Mouse (Mus musculus): ENCODE results near the gene Phf14. TPM values are rescaled to one million over a fixed set of nuclear protein-coding genes. Genes with fewer than 3 reads are reported as not detected.
A peak's percentile ranks its signal among the peaks of the same experiment; 100 is the strongest.
"Not testable (repeated sequence)": the region's sequence is repeated elsewhere in the genome, so short reads cannot be mapped to it uniquely, and the experiment has no call there.

Gene Phf14
- 16.1 and 22.6 TPM in 2 replicates for total RNA-seq (2012; rRNA removed)

DNA sequence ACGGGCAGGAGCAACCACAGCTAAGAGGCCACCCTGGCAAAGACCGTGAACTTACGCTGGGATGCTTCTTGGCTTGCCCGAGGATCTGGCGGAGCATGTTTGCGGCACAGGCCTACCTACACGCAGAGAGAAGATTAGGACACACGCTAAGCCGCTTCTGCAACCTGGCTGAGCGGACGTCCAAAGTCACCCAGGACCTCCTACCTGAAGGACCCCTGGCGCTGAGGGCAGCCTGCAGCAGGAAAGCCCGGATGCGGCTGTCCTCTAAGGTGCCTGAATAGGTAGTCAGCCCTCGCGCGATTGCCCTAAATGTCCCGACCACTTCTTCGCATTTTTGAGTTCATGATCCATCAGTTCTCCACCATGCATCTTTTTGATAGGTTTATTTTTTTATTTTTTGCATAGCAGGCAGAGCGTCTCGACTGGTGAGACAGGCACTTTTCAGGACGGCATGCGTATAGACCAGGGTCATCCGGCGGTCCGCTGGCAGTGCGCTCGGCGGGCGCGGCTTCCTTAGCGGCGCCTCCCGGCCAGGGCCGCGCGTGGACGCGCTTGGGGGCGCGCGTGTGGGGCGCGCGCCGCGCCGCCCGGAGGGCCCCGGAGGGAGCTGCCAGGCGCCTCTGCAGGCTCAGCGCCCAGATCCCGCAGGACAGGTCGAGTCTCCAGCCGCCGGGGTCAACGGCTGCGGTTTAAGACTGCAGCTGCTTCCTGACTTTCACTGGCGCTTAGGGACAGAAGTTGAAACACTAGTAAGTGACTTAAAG lies at the start of gene Phf14, which contains the start of gene Ndufa4:
TSS of gene Phf14 (plus strand) at position 541 of the 764 bp plus-strand sequence.
TSS of gene Ndufa4 (minus strand) at position 229 of the 764 bp plus-strand sequence.
- in situ Hi-C loops (cut with MboI; ENCODE audit: low sequenced_read_pairs in 2 of 2, unreplicated experiment in 2 of 2), result no loop called here
- peak; percentile 63; the same call in 1 of the 2 replicates for TF ChIP-seq HCFC1 (IDR thresholded peaks at IDR 0.05; ENCODE audit: borderline replicate concordance, insufficient read depth, low read length)
- TF ChIP-seq ZC3H11A (IDR thresholded peaks at IDR 0.05; ENCODE audit: borderline replicate concordance, low read depth, low read length), result no peak
- DNase-seq (ENCODE audit: low read depth, low spot score), result peak; percentile 69

DNA sequence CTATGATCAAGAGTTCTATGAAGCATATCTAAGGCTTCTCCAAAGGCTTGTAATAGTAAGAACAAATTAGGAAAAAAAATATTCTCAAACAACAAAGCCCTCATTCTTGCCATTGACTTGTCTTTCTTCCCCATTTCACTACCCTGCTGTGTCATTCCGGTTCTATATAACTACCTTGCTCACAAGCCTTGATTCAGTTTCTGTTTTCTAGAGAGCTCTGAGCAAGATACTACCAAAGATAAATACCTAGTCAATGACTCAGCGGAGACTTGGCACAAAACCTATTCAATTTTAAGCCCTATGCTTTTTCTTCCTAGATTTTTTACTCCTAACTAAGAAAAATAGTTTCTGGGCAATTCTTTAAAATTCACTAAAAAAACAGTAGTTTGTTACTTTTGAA lies 32.2 kb upstream of the Phf14 start:
- H3K9ac ChIP-seq (ENCODE audit: insufficient read depth, low read depth, low read length, poor library complexity, severe bottlenecking); DNase-seq (ENCODE audit: low read depth, low spot score); H3K36me3 ChIP-seq (ENCODE audit: control insufficient read depth, insufficient read depth, low read length, poor library complexity, severe bottlenecking); H3K4me3 ChIP-seq (ENCODE audit: insufficient read depth in 1 of 2, low read depth in 1 of 2, low read length in 2 of 2, poor library complexity in 1 of 2, severe bottlenecking in 1 of 2); H3K9me3 ChIP-seq (ENCODE audit: control insufficient read depth, insufficient read depth, low read depth, low read length); in situ Hi-C loops (cut with MboI; ENCODE audit: low sequenced_read_pairs in 2 of 2, unreplicated experiment in 2 of 2); H3K27ac ChIP-seq (ENCODE audit: insufficient read depth, low read depth, low read length, poor library complexity, severe bottlenecking); H3K4me1 ChIP-seq (ENCODE audit: control insufficient read depth in 2 of 2, insufficient read depth in 2 of 2, low read length in 2 of 2, poor library complexity in 1 of 2): not testable (repeated sequence)

More for the DNA sequence above, at the start of gene Phf14, which contains the start of gene Ndufa4:
- no peaks in the 10 kb centered on the region for H3K9me3 ChIP-seq (ENCODE audit: control insufficient read depth, insufficient read depth, low read depth, low read length)
- H3K4me1 ChIP-seq (ENCODE audit: control insufficient read depth in 2 of 2, insufficient read depth in 2 of 2, low read length in 2 of 2, poor library complexity in 1 of 2), result peaks cover 0 to 2% of the 10 kb centered on the region in 2 experiments; a peak in 1 of 4 replicates
- H3K36me3 ChIP-seq (ENCODE audit: control insufficient read depth, insufficient read depth, low read length, poor library complexity, severe bottlenecking), result peaks cover 5% of the 10 kb centered on the region
- peak within 1 kb of the TSS; percentile 82 to 94 for H3K4me3 ChIP-seq (ENCODE audit: insufficient read depth in 1 of 2, low read depth in 1 of 2, low read length in 2 of 2, poor library complexity in 1 of 2, severe bottlenecking in 1 of 2)
- H3K9ac ChIP-seq (ENCODE audit: insufficient read depth, low read depth, low read length, poor library complexity, severe bottlenecking), result peak within 1 kb of the TSS; percentile 97
- H3K27ac ChIP-seq (ENCODE audit: insufficient read depth, low read depth, low read length, poor library complexity, severe bottlenecking), result peak within 1 kb of the TSS; percentile 45; the same call in 1 of the 2 replicates

DNA sequence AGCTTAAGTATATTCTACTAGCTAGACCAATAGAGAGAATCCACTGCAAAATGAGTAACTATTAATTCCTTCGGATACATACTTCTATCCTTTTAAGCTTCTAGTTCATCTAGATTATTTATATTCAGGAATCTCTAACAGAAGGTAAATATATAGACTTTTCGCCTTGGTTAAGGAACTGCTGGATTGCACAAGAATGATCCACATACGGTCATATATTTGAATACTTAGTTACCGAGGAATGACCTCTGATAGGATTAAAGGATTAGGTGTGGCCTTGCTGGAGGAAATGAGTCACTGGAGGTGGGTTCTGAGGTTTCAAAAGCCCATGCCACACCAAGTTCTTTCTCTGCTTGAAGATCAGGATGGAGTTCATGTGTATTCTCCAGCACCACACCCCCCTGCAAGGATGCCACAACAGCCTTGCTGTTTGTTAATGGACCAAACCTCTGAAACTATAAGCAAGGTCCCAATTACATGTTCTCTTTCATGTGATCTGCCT lies 6.7 kb upstream of the Phf14 start:
- no peak overlapping the region for H3K9ac ChIP-seq (ENCODE audit: insufficient read depth, low read depth, low read length, poor library complexity, severe bottlenecking)
- H3K4me1 ChIP-seq (ENCODE audit: control insufficient read depth in 2 of 2, insufficient read depth in 2 of 2, low read length in 2 of 2, poor library complexity in 1 of 2), result peaks cover 0 to 2% of the 10 kb centered on the region in 2 experiments; a peak in 1 of 4 replicates
- DNase-seq (ENCODE audit: low read depth, low spot score), result no peak
- TF ChIP-seq CHD2 (IDR thresholded peaks at IDR 0.05; ENCODE audit: low read depth, low read length) (no peak), MAFK (IDR thresholded peaks at IDR 0.05; ENCODE audit: insufficient read depth, low read depth, low read length) (no peak), ZC3H11A (IDR thresholded peaks at IDR 0.05; ENCODE audit: borderline replicate concordance, low read depth, low read length) (no peak), ZNF384 (IDR thresholded peaks at IDR 0.05; ENCODE audit: low read depth, low read length) (no peak)
- in situ Hi-C loops (cut with MboI; ENCODE audit: low sequenced_read_pairs in 2 of 2, unreplicated experiment in 2 of 2), result no loop called here
- peaks cover 5% of the 10 kb centered on the region for H3K36me3 ChIP-seq (ENCODE audit: control insufficient read depth, insufficient read depth, low read length, poor library complexity, severe bottlenecking)
- no peak overlapping the region for H3K4me3 ChIP-seq (ENCODE audit: insufficient read depth in 1 of 2, low read depth in 1 of 2, low read length in 2 of 2, poor library complexity in 1 of 2, severe bottlenecking in 1 of 2)
- H3K9me3 ChIP-seq (ENCODE audit: control insufficient read depth, insufficient read depth, low read depth, low read length), result no peaks in the 10 kb centered on the region
- H3K27ac ChIP-seq (ENCODE audit: insufficient read depth, low read depth, low read length, poor library complexity, severe bottlenecking), result no peak overlapping the region

DNA sequence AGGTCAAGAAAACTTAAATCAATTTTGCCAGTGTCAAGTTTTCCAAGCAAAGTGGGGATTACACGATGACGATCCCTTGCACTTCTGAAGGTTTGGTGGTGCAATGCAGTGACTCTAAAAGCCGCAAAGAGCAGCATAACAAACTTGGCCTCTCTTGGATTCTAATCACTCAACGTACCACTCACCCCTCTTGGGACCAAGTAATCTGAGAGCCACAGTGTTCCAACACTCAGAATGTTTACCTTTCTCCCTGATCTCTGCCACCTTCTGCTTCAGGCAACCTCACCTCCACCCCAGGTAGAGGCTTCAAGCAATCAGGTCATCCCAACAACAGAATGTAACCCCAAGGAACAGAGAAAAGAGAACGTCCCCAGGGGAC lies 730 bp upstream of the Phf14 start:
- no peak for DNase-seq (ENCODE audit: low read depth, low spot score)
- peak overlapping the region; percentile 45; the same call in 1 of the 2 replicates for H3K27ac ChIP-seq (ENCODE audit: insufficient read depth, low read depth, low read length, poor library complexity, severe bottlenecking)
- peaks cover 0 to 2% of the 10 kb centered on the region in 2 experiments; a peak in 1 of 4 replicates for H3K4me1 ChIP-seq (ENCODE audit: control insufficient read depth in 2 of 2, insufficient read depth in 2 of 2, low read length in 2 of 2, poor library complexity in 1 of 2)
- H3K4me3 ChIP-seq (ENCODE audit: insufficient read depth in 1 of 2, low read depth in 1 of 2, low read length in 2 of 2, poor library complexity in 1 of 2, severe bottlenecking in 1 of 2), result peak overlapping the region; percentile 82 to 94
- H3K9me3 ChIP-seq (ENCODE audit: control insufficient read depth, insufficient read depth, low read depth, low read length), result no peaks in the 10 kb centered on the region
- TF ChIP-seq MAFK (IDR thresholded peaks at IDR 0.05; ENCODE audit: insufficient read depth, low read depth, low read length), result no peak
- TF ChIP-seq ZC3H11A (IDR thresholded peaks at IDR 0.05; ENCODE audit: borderline replicate concordance, low read depth, low read length), result no peak
- TF ChIP-seq ZNF384 (IDR thresholded peaks at IDR 0.05; ENCODE audit: low read depth, low read length), result no peak
- no peak for TF ChIP-seq HCFC1 (IDR thresholded peaks at IDR 0.05; ENCODE audit: borderline replicate concordance, insufficient read depth, low read length)
- TF ChIP-seq CHD2 (IDR thresholded peaks at IDR 0.05; ENCODE audit: low read depth, low read length), result no peak
- in situ Hi-C loops (cut with MboI; ENCODE audit: low sequenced_read_pairs in 2 of 2, unreplicated experiment in 2 of 2), result no loop called here
- H3K36me3 ChIP-seq (ENCODE audit: control insufficient read depth, insufficient read depth, low read length, poor library complexity, severe bottlenecking), result peaks cover 5% of the 10 kb centered on the region
- H3K9ac ChIP-seq (ENCODE audit: insufficient read depth, low read depth, low read length, poor library complexity, severe bottlenecking), result peak overlapping the region; percentile 97
